Mouse (Mus musculus) cerebellum, adult 2 months (tissue): ENCODE results near the gene Fam69b.

Experiments
- CTCF ChIP-seq: fragments of 200-500 bp; IDR thresholded peaks from 2 replicates; pipeline ENCODE4 v1.5.1; 2011; ENCODE audit warnings: low read depth, mild to moderate bottlenecking, control low read depth, low read length, moderate library complexity, borderline replicate concordance; ENCODE audit not compliant: insufficient read depth
- POLR2A ChIP-seq: fragments of 200-500 bp; IDR thresholded peaks from 2 replicates; pipeline ENCODE4 v1.6.1; 2011; ENCODE audit warnings: low read length, control low read depth, borderline replicate concordance; ENCODE audit not compliant: insufficient read depth

GRCm38 (mm10) chr2:26625419-26625818 is 2.8 kb upstream of the Fam69b start:
- TF ChIP-seq CTCF (no peak), POLR2A (no peak)
